Mouse (Mus musculus): ENCODE measurements around the gene Hist1h2bg. TPM values are rescaled to one million over a fixed set of nuclear protein-coding genes. Genes with fewer than 3 reads are reported as not detected.

Hist1h2bg gene
- 16.5 and 25.4 TPM in 2 replicates for polyA plus RNA-seq (2016; fragmentation: Nextera tagmentation; extraction: Ambion mirVana)

GRCm38 (mm10) chr13:23571022-23571503 lies at the start of gene Hist1h2bg, which contains the start of gene Hist1h2ae:
Hist1h2bg (plus strand) TSS chr13:23571396.
Hist1h2ae (minus strand) TSS chr13:23571220.
- Histone ChIP-seq H3K36me3 (no peaks in the 10 kb centered on the region), H3K9ac (replicated peaks) (peak within 1 kb of the TSS; percentile 84), H3K4me3 (replicated peaks) (peak within 1 kb of the TSS; percentile 47), H3K27me3 (no peaks in the 10 kb centered on the region), H3K4me2 (peak within 1 kb of the TSS; percentile 75), H3K27ac (peak within 1 kb of the TSS; percentile 97), H3K4me1 (replicated peaks) (peaks cover 5% of the 10 kb centered on the region; the same call in 1 of the 2 replicates), H3K9me3 (no peaks in the 10 kb centered on the region)
- WGBS = 0% methylated on average over 18 of the region's 18 CpGs
- ATAC-seq (ENCODE audit: insufficient number of reproducible peaks, insufficient read depth, low FRiP score, low TSS enrichment, low read depth) = peak; percentile 88

DNA sequence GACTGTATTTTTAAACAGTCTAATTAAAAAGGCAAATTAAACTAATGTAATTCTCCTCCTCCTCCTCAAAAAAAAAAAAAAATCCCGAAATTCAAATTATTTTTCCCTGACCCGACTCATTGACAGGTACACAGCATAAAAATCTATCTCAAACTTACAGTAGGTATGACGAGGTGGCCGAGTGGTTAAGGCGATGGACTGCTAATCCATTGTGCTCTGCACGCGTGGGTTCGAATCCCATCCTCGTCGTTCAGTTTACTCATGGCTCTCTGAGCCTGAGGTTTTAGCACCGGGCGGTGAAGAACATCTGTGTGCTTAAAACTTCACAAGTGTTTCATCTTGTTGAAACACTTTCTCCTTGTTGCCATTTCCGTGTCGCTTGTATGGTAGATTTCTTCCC lies 49.5 kb upstream of the Hist1h2bg start:
- WGBS = under 1% methylated on average over 14 of the region's 14 CpGs
- Histone ChIP-seq H3K4me1 (replicated peaks) (peaks cover 5% of the 10 kb centered on the region; the same call in 1 of the 2 replicates), H3K4me2 (peak overlapping the region; percentile 36), H3K9ac (replicated peaks) (no peak overlapping the region), H3K27ac (no peak overlapping the region), H3K36me3 (no peaks in the 10 kb centered on the region), H3K9me3 (no peaks in the 10 kb centered on the region), H3K4me3 (replicated peaks) (peak overlapping the region; percentile 12), H3K27me3 (no peaks in the 10 kb centered on the region)
- no peak for ATAC-seq (ENCODE audit: insufficient number of reproducible peaks, insufficient read depth, low FRiP score, low TSS enrichment, low read depth)

DNA sequence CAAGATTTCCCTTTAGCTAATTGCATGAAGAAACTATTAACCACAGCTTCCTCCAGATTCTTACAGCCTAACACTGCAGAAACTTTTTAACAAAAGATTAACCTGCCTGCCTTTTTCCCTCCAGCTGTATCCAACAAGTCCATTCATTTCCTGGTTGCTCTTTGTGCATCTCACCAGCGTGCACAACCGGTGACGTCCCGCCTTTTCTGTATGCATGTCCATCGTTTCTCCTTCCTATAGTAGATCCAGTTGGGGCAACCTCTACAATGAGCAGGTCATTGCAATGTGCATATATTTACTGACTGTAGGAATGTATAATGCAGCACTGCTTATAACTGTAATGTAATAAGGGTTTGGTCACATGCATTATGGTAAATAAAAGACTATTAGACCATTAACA lies 47.2 kb upstream of the Hist1h2bg start:
- Histone ChIP-seq H3K36me3 (no peaks in the 10 kb centered on the region), H3K9ac (replicated peaks) (no peak overlapping the region), H3K27me3 (no peaks in the 10 kb centered on the region), H3K9me3 (no peaks in the 10 kb centered on the region), H3K27ac (no peak overlapping the region), H3K4me3 (replicated peaks) (no peak overlapping the region), H3K4me2 (no peak overlapping the region), H3K4me1 (replicated peaks) (peaks cover 10% of the 10 kb centered on the region; the same call in 1 of the 2 replicates)
- 64% methylated on average over 5 of the region's 5 CpGs for WGBS
- ATAC-seq (ENCODE audit: insufficient number of reproducible peaks, insufficient read depth, low FRiP score, low TSS enrichment, low read depth) = no peak

DNA sequence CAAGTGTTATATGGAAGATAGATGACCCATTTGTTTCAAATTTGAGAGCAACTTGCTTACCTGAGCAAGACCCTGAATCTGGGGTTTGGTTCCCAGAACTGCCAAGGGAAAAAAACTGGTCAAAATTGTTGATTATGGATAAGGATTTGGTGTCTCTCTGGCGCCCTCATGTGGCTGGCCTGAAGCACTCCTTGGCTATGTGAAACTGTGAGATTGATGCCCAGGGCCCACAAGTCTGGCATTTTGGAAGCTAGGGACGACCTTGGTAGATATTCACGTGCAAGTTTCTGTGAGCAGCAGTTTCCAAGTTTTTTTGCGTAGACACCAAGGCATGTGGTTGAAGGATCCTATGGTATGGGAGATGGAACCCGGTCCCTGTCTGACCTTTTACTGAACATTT lies 46.5 kb upstream of the Hist1h2bg start:
- Histone ChIP-seq H3K9ac (replicated peaks) (no peak overlapping the region), H3K9me3 (no peaks in the 10 kb centered on the region), H3K36me3 (no peaks in the 10 kb centered on the region), H3K4me3 (replicated peaks) (no peak overlapping the region), H3K27ac (no peak overlapping the region), H3K27me3 (no peaks in the 10 kb centered on the region), H3K4me1 (replicated peaks) (peaks cover 12% of the 10 kb centered on the region; the same call in 1 of the 2 replicates), H3K4me2 (peak overlapping the region; percentile 9; the same call in 1 of the 2 replicates)
- 6% methylated on average over 5 of the region's 5 CpGs for WGBS
- no peak for ATAC-seq (ENCODE audit: insufficient number of reproducible peaks, insufficient read depth, low FRiP score, low TSS enrichment, low read depth)

DNA sequence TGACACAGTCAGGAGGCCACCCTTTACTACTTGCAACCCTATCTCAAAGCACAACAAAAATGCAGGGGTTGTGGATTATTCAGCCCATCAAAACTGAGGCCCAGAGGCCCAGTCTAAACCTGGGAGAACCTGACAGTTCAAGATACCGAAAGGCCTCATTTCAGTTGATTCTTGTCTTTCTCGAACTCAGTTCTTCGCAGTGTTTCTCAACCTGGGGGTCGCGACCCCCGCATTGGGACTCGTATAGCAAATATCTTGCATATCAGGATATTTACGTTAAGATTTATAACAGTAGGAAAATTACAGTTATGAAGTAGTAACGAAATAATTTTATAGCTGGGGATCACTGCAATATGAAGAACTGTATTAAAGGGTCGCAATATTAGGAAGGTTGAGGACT lies 45.3 kb upstream of the Hist1h2bg start:
- Histone ChIP-seq H3K4me2 (peak overlapping the region; percentile 57), H3K9me3 (no peaks in the 10 kb centered on the region), H3K4me3 (replicated peaks) (peak overlapping the region; percentile 39), H3K27ac (no peak overlapping the region), H3K9ac (replicated peaks) (no peak overlapping the region; the same call in 1 of the 2 replicates), H3K27me3 (no peaks in the 10 kb centered on the region), H3K4me1 (replicated peaks) (peaks cover 12% of the 10 kb centered on the region; the same call in 1 of the 2 replicates), H3K36me3 (no peaks in the 10 kb centered on the region)
- ATAC-seq (ENCODE audit: insufficient number of reproducible peaks, insufficient read depth, low FRiP score, low TSS enrichment, low read depth) = no peak
- 2% methylated on average over 10 of the region's 10 CpGs for WGBS

GRCm38 (mm10) chr13:23526312-23526711 lies 44.9 kb upstream of the Hist1h2bg start:
- no peaks in the 10 kb centered on the region for H3K36me3 ChIP-seq
- peaks cover 12% of the 10 kb centered on the region; the same call in 1 of the 2 replicates for H3K4me1 ChIP-seq (replicated peaks)
- under 1% methylated on average over 17 of the region's 17 CpGs for WGBS
- H3K9ac ChIP-seq (replicated peaks) = peak overlapping the region; percentile 32; the same call in 1 of the 2 replicates
- no peaks in the 10 kb centered on the region for H3K27me3 ChIP-seq
- ATAC-seq (ENCODE audit: insufficient number of reproducible peaks, insufficient read depth, low FRiP score, low TSS enrichment, low read depth) = no peak
- H3K27ac ChIP-seq = peak overlapping the region; percentile 31; the same call in 1 of the 2 replicates
- peak overlapping the region; percentile 57 for H3K4me2 ChIP-seq
- peak overlapping the region; percentile 39 for H3K4me3 ChIP-seq (replicated peaks)
- no peaks in the 10 kb centered on the region for H3K9me3 ChIP-seq

DNA sequence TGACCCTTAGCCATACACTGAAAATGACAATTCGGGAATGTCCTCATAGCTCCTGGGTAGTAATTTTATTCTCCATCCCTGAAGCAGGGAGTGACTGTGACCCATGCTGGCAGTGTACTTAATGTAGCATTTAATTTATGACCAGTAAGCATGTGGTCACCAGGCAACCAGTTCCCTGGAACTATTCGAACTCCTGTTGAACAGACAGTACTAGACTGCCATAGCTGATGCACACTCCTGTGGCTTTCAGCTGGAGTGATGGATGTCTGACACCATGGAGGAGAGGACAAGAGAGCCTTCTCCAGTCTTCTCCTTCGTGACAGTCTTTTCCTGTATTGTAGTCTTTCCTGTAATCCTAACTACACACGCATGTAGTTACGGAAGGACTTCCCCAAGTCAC lies 42.2 kb upstream of the Hist1h2bg start:
- Histone ChIP-seq H3K27ac (0 out of 2 replicates have a peak overlapping the region, but pooled peaks have one; percentile 7), H3K4me3 (replicated peaks) (peak overlapping the region; percentile 12), H3K9me3 (no peaks in the 10 kb centered on the region), H3K9ac (replicated peaks) (no peak overlapping the region), H3K27me3 (no peaks in the 10 kb centered on the region), H3K36me3 (no peaks in the 10 kb centered on the region), H3K4me1 (replicated peaks) (peaks cover 25% of the 10 kb centered on the region), H3K4me2 (peak overlapping the region; percentile 69)
- 69% methylated on average over 5 of the region's 5 CpGs for WGBS
- ATAC-seq (ENCODE audit: insufficient number of reproducible peaks, insufficient read depth, low FRiP score, low TSS enrichment, low read depth) = no peak

DNA sequence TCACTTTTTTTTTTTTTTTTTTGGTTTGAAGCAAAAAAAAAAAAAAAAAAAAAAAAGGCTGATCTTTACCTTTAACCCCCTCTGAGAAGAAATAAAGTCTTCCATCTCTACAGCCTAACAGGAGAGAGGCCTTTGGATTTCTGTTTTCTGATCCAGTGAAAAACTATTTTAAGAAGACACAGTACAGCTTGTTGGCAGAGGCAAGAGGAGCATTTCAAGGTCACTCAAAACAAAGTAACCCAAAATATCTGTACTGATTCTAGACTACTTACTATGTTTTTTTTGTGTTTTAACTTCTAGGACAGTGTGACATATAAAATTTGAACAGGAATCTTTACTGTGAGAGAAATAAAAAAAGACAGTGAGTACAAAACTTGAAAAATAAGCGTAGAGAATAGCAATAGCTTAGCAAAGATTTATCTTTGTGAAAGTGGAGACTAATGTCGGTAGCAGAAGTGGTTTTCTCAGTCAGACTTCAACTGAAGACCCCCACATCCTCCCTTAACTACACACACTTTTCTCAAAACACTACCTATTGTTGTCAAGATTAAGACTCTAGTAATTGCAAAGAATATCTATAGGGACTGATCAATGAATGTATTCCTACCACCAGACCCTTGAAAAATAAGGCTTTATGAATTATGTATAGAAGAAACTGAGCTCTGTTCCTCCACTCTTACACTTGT lies 41.6 kb upstream of the Hist1h2bg start:
- Histone ChIP-seq H3K9me3 (no peaks in the 10 kb centered on the region), H3K27ac (peak overlapping the region; percentile 98), H3K4me3 (replicated peaks) (peak overlapping the region; percentile 50), H3K4me2 (peak overlapping the region; percentile 69), H3K9ac (replicated peaks) (peak overlapping the region; percentile 82), H3K36me3 (no peaks in the 10 kb centered on the region), H3K4me1 (replicated peaks) (peaks cover 28% of the 10 kb centered on the region), H3K27me3 (no peaks in the 10 kb centered on the region)
- WGBS = 25% methylated on average over 2 of the region's 2 CpGs
- ATAC-seq (ENCODE audit: insufficient number of reproducible peaks, insufficient read depth, low FRiP score, low TSS enrichment, low read depth) = no peak

- peak overlapping the region; percentile 50 for H3K4me3 ChIP-seq (replicated peaks)
- H3K4me1 ChIP-seq (replicated peaks) = peaks cover 29% of the 10 kb centered on the region
- peak overlapping the region; percentile 98 for H3K27ac ChIP-seq
- H3K36me3 ChIP-seq = no peaks in the 10 kb centered on the region
- ATAC-seq (ENCODE audit: insufficient number of reproducible peaks, insufficient read depth, low FRiP score, low TSS enrichment, low read depth) = no peak
- peak overlapping the region; percentile 69 for H3K4me2 ChIP-seq
- H3K9me3 ChIP-seq = no peaks in the 10 kb centered on the region
- WGBS = under 1% methylated on average over 20 of the region's 20 CpGs
- H3K27me3 ChIP-seq = no peaks in the 10 kb centered on the region
- H3K9ac ChIP-seq (replicated peaks) = peak overlapping the region; percentile 82
Observed at GRCm38 (mm10) chr13:23530181-23530900, 40.9 kb upstream of the Hist1h2bg start.

DNA sequence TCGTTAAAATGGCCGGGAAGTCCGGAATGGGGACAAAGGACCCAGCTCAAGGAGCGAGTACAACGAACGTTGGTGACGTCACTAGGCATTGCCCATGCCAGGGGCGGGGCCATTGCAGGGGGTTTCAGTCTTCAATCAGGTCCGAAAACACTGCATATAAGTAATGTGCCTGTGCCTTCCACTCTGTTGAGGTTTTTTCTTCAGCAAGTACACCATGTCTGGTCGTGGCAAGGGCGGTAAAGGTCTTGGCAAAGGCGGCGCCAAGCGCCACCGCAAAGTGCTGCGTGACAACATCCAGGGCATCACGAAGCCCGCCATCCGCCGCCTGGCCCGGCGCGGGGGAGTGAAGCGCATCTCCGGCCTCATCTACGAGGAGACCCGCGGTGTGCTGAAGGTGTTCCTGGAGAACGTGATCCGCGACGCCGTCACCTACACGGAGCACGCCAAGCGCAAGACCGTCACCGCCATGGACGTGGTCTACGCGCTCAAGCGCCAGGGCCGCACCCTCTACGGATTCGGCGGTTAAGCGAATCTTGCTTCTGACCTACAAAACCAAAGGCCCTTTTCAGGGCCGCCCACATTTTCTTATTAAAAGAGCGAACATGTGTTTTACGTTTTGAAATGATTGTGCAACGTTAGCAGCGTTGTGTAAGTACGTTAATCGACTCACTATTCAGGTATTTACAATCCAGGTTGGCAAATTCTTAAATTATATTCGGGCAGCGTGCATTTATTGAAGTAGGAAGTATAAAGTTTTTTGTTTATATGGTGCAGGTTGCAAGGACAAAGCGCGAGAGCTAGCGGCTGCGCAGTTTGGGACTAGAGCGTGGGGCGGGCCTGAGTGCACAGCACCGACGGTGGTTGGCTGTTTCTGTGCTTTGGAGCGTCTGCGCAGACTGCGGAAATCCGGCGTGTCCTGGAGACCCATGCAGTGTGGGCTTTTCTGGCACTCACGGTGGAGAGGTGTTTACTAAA lies 40.0 kb upstream of the Hist1h2bg start, which contains the start of gene Hist1h4h:
Gene Hist1h4h (plus strand): TSS at position 150 of the 975 bp plus-strand sequence.
- peak within 1 kb of the TSS; percentile 50 for H3K4me3 ChIP-seq (replicated peaks)
- no peaks in the 10 kb centered on the region for H3K9me3 ChIP-seq
- H3K27ac ChIP-seq = peak within 1 kb of the TSS; percentile 98
- WGBS = under 1% methylated on average over 65 of the region's 70 CpGs
- peaks cover 27% of the 10 kb centered on the region for H3K4me1 ChIP-seq (replicated peaks)
- H3K9ac ChIP-seq (replicated peaks) = peak within 1 kb of the TSS; percentile 82
- no peaks in the 10 kb centered on the region for H3K36me3 ChIP-seq
- peak within 1 kb of the TSS; percentile 69 for H3K4me2 ChIP-seq
- ATAC-seq (ENCODE audit: insufficient number of reproducible peaks, insufficient read depth, low FRiP score, low TSS enrichment, low read depth) = peak; percentile 78
- no peaks in the 10 kb centered on the region for H3K27me3 ChIP-seq
